Mouse (Mus musculus): ENCODE data around the gene Lrr1. TPM values are rescaled to one million over a fixed set of nuclear protein-coding genes. Genes with fewer than 3 reads are reported as not detected.
A peak's percentile ranks its signal among the peaks of the same experiment; 100 is the strongest.

The Lrr1 gene
- polyA plus RNA-seq, 1 experiment from 2014 or later = 30.1 TPM

- under 1% methylated on average over 75 of the region's 75 CpGs for WGBS
- no peaks in the 10 kb centered on the region for H3K27me3 ChIP-seq (ENCODE audit: control insufficient read depth, insufficient read depth, low read length)
- peak within 1 kb of the TSS; percentile 94 for H3K4me2 ChIP-seq (ENCODE audit: low read depth, severe bottlenecking)
- H3K4me1 ChIP-seq (ENCODE audit: control insufficient read depth, insufficient read depth, low read length) = peaks cover 4% of the 10 kb centered on the region; the same call in 1 of the 2 replicates
- H3K9ac ChIP-seq (ENCODE audit: low read length) = peak within 1 kb of the TSS; percentile 90
- no peaks in the 10 kb centered on the region for H3K36me3 ChIP-seq (ENCODE audit: control insufficient read depth, insufficient read depth, low read length)
- peak within 1 kb of the TSS; percentile 78 for H3K27ac ChIP-seq (replicated peaks; ENCODE audit: low read depth, low read length)
- DNase-seq (ENCODE audit: low spot score) = peak; percentile 82
- no peaks in the 10 kb centered on the region for H3K9me3 ChIP-seq (ENCODE audit: control insufficient read depth, low read length)
- peak; percentile 71 for ATAC-seq (ENCODE audit: insufficient number of reproducible peaks, low FRiP score, low TSS enrichment, low read depth)
- peak within 1 kb of the TSS; percentile 98 for H3K4me3 ChIP-seq (ENCODE audit: low read depth, low read length)
Observed at GRCm38 (mm10) chr12:69196444-69197377, 28.1 kb downstream of the Lrr1 start, which contains the start of gene Gm49383. Gm49383 (minus strand) TSS chr12:69197104.

GRCm38 (mm10) chr12:69197378-69198163 is 29.0 kb downstream of the Lrr1 start:
- peak overlapping the region; percentile 78 for H3K27ac ChIP-seq (replicated peaks; ENCODE audit: low read depth, low read length)
- peak overlapping the region; percentile 90 for H3K9ac ChIP-seq (ENCODE audit: low read length)
- no peaks in the 10 kb centered on the region for H3K27me3 ChIP-seq (ENCODE audit: control insufficient read depth, insufficient read depth, low read length)
- peaks cover 4% of the 10 kb centered on the region; the same call in 1 of the 2 replicates for H3K4me1 ChIP-seq (ENCODE audit: control insufficient read depth, insufficient read depth, low read length)
- H3K36me3 ChIP-seq (ENCODE audit: control insufficient read depth, insufficient read depth, low read length) = peaks cover 5% of the 10 kb centered on the region; the same call in 1 of the 2 replicates
- H3K4me2 ChIP-seq (ENCODE audit: low read depth, severe bottlenecking) = peak overlapping the region; percentile 94
- DNase-seq (ENCODE audit: low spot score) (peak; percentile 64), ATAC-seq (ENCODE audit: insufficient number of reproducible peaks, low FRiP score, low TSS enrichment, low read depth) (peak; percentile 78)
- 1% methylated on average over 91 of the region's 94 CpGs for WGBS
- H3K9me3 ChIP-seq (ENCODE audit: control insufficient read depth, low read length) = no peaks in the 10 kb centered on the region
- H3K4me3 ChIP-seq (ENCODE audit: low read depth, low read length) = peak overlapping the region; percentile 98

- H3K27me3 ChIP-seq (ENCODE audit: control insufficient read depth, insufficient read depth, low read length) = no peaks in the 10 kb centered on the region
- H3K4me1 ChIP-seq (ENCODE audit: control insufficient read depth, insufficient read depth, low read length) = peaks cover 4% of the 10 kb centered on the region; the same call in 1 of the 2 replicates
- H3K36me3 ChIP-seq (ENCODE audit: control insufficient read depth, insufficient read depth, low read length) = peaks cover 5% of the 10 kb centered on the region; the same call in 1 of the 2 replicates
- no peaks in the 10 kb centered on the region for H3K9me3 ChIP-seq (ENCODE audit: control insufficient read depth, low read length)
- H3K9ac ChIP-seq (ENCODE audit: low read length) = peak within 1 kb of the TSS; percentile 90
- H3K4me3 ChIP-seq (ENCODE audit: low read depth, low read length) = peak within 1 kb of the TSS; percentile 98
- peak within 1 kb of the TSS; percentile 78 for H3K27ac ChIP-seq (replicated peaks; ENCODE audit: low read depth, low read length)
- ATAC-seq (ENCODE audit: insufficient number of reproducible peaks, low FRiP score, low TSS enrichment, low read depth) (peak; percentile 18), DNase-seq (ENCODE audit: low spot score) (peak; percentile 87)
- H3K4me2 ChIP-seq (ENCODE audit: low read depth, severe bottlenecking) = peak within 1 kb of the TSS; percentile 94
- WGBS = under 1% methylated on average over 18 of the region's 18 CpGs
Observed at GRCm38 (mm10) chr12:69198164-69198535, 29.5 kb downstream of the Lrr1 start, which contains the start of gene Dnaaf2. Dnaaf2 (minus strand) TSS chr12:69198429.

- H3K4me1 ChIP-seq (ENCODE audit: control insufficient read depth, insufficient read depth, low read length) = peaks cover 4% of the 10 kb centered on the region; the same call in 1 of the 2 replicates
- no peak overlapping the region for H3K9ac ChIP-seq (ENCODE audit: low read length)
- H3K27me3 ChIP-seq (ENCODE audit: control insufficient read depth, insufficient read depth, low read length) = no peaks in the 10 kb centered on the region
- H3K4me3 ChIP-seq (ENCODE audit: low read depth, low read length) = no peak overlapping the region; the same call in 1 of the 2 replicates
- peaks cover 7% of the 10 kb centered on the region; the same call in 1 of the 2 replicates for H3K36me3 ChIP-seq (ENCODE audit: control insufficient read depth, insufficient read depth, low read length)
- no peak overlapping the region for H3K4me2 ChIP-seq (ENCODE audit: low read depth, severe bottlenecking)
- no peaks in the 10 kb centered on the region for H3K9me3 ChIP-seq (ENCODE audit: control insufficient read depth, low read length)
- ATAC-seq (ENCODE audit: insufficient number of reproducible peaks, low FRiP score, low TSS enrichment, low read depth) = no peak
- no peak for DNase-seq (ENCODE audit: low spot score)
- no peak overlapping the region for H3K27ac ChIP-seq (replicated peaks; ENCODE audit: low read depth, low read length)
Observed at GRCm38 (mm10) chr12:69198985-69199384, 30.4 kb downstream of the Lrr1 start.

- H3K4me3 ChIP-seq (ENCODE audit: low read depth, low read length) = no peak within 1 kb of the TSS
- no peak within 1 kb of the TSS for H3K27ac ChIP-seq (replicated peaks; ENCODE audit: low read depth, low read length)
- H3K36me3 ChIP-seq (ENCODE audit: control insufficient read depth, insufficient read depth, low read length) = peaks cover 14% of the 10 kb centered on the region; the same call in 1 of the 2 replicates
- no peak within 1 kb of the TSS for H3K4me2 ChIP-seq (ENCODE audit: low read depth, severe bottlenecking)
- no peaks in the 10 kb centered on the region for H3K4me1 ChIP-seq (ENCODE audit: control insufficient read depth, insufficient read depth, low read length)
- no peak within 1 kb of the TSS for H3K9ac ChIP-seq (ENCODE audit: low read length)
- ATAC-seq (ENCODE audit: insufficient number of reproducible peaks, low FRiP score, low TSS enrichment, low read depth) (no peak), DNase-seq (ENCODE audit: low spot score) (no peak)
- no peaks in the 10 kb centered on the region for H3K9me3 ChIP-seq (ENCODE audit: control insufficient read depth, low read length)
- no peaks in the 10 kb centered on the region for H3K27me3 ChIP-seq (ENCODE audit: control insufficient read depth, insufficient read depth, low read length)
- WGBS = 91% methylated on average over 16 of the region's 16 CpGs
Observed at GRCm38 (mm10) chr12:69204052-69204833, 35.6 kb downstream of the Lrr1 start, which contains the start of gene Gm49384. Gm49384 (minus strand) TSS chr12:69204267.

GRCm38 (mm10) chr12:69207396-69207795 is 38.8 kb downstream of the Lrr1 start:
- Histone ChIP-seq H3K4me3 (ENCODE audit: low read depth, low read length) (no peak overlapping the region), H3K9me3 (ENCODE audit: control insufficient read depth, low read length) (no peaks in the 10 kb centered on the region), H3K36me3 (ENCODE audit: control insufficient read depth, insufficient read depth, low read length) (peaks cover 14% of the 10 kb centered on the region), H3K27ac (replicated peaks; ENCODE audit: low read depth, low read length) (no peak overlapping the region), H3K9ac (ENCODE audit: low read length) (no peak overlapping the region), H3K4me1 (ENCODE audit: control insufficient read depth, insufficient read depth, low read length) (no peaks in the 10 kb centered on the region), H3K27me3 (ENCODE audit: control insufficient read depth, insufficient read depth, low read length) (no peaks in the 10 kb centered on the region), H3K4me2 (ENCODE audit: low read depth, severe bottlenecking) (no peak overlapping the region)
- WGBS = 92% methylated on average over 8 of the region's 8 CpGs
- ATAC-seq (ENCODE audit: insufficient number of reproducible peaks, low FRiP score, low TSS enrichment, low read depth) = no peak
- no peak for DNase-seq (ENCODE audit: low spot score)

- H3K4me3 ChIP-seq (ENCODE audit: low read depth, low read length) = no peak overlapping the region
- H3K4me2 ChIP-seq (ENCODE audit: low read depth, severe bottlenecking) = no peak overlapping the region
- H3K27ac ChIP-seq (replicated peaks; ENCODE audit: low read depth, low read length) = no peak overlapping the region
- H3K9ac ChIP-seq (ENCODE audit: low read length) = no peak overlapping the region
- no peaks in the 10 kb centered on the region for H3K4me1 ChIP-seq (ENCODE audit: control insufficient read depth, insufficient read depth, low read length)
- H3K27me3 ChIP-seq (ENCODE audit: control insufficient read depth, insufficient read depth, low read length) = no peaks in the 10 kb centered on the region
- ATAC-seq (ENCODE audit: insufficient number of reproducible peaks, low FRiP score, low TSS enrichment, low read depth) (no peak), DNase-seq (ENCODE audit: low spot score) (no peak)
- no peaks in the 10 kb centered on the region for H3K9me3 ChIP-seq (ENCODE audit: control insufficient read depth, low read length)
- peaks cover 15% of the 10 kb centered on the region for H3K36me3 ChIP-seq (ENCODE audit: control insufficient read depth, insufficient read depth, low read length)
- 94% methylated on average over 7 of the region's 7 CpGs for WGBS
Observed at GRCm38 (mm10) chr12:69207926-69208325, 39.3 kb downstream of the Lrr1 start.

Data from limb, embryonic 11.5 days (tissue).